Mouse (Mus musculus) right cerebral cortex, adult 18-20 months (tissue): Measurements from ENCODE around the gene Rexo2.
"Not testable (repeated sequence)": the region's sequence is repeated elsewhere in the genome, so short reads cannot be mapped to it uniquely, and the experiment has no call there.

Source experiments
- DNase-seq: peaks from one replicate; pipeline ENCODE4 v3.0.0; 2022; ENCODE audit warnings: mixed read lengths

Gene Rexo2

DNA sequence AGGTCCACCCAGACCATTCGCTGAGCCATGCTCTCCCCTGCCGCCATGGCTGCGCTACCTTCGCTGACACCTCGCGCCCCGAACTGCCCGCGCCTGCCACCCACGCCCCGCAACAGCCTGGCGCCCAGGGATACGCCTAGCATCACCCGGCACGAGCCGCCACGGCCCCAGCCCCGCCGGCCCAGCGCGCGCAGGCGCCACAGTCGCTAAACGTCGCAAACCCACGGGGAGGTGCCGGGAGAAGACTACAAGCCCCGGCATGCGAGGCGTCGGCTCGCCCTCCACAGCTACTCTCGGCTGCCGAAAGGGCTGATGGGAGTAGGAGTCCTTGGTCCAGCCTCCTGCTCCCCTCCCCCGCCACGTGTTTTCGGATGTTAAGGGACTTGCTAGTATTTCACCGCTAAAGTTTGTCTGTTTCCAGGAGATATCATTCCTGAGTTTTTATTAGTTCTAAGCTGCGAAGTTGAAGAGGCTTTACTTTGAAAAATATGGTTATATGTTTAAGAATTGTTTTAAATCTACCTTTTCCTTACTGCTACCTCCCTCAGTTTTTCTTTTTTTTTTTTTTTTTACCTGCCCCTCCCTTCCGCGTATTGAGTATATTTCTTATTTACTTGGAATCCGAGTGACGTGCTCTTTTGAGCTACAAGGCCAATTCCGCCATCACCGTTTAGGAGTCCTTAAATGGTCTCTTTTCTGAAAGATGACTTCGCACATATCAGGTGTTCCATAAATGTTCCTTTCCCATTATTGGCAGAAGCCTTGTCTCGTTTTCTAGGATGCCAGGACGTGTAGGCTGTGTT is at the start of gene Rexo2:
Gene Rexo2, minus strand, starts transcription at position 213 of the 803 bp plus-strand sequence.
- peak; percentile 97 for DNase-seq

DNA sequence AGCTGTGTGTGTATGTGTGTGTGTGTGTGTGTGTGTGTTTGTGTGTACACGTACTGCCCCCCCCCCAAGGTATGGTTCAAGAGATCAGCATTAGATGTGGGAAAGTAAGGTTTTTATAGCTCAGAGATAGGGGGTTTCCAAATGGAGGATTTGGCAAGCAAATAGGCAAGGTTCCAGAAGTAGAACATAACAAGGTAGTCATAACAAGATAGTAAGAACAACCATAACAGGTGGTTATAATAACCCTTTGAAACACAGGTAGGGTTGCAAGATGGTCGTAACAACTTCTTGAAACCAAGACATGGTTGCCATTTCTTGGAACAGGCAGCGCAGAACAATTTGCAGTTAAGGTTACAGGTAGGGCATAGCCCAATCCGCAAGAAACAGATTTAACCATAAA is 46.1 kb upstream of the Rexo2 start:
- DNase-seq: no peak

DNA sequence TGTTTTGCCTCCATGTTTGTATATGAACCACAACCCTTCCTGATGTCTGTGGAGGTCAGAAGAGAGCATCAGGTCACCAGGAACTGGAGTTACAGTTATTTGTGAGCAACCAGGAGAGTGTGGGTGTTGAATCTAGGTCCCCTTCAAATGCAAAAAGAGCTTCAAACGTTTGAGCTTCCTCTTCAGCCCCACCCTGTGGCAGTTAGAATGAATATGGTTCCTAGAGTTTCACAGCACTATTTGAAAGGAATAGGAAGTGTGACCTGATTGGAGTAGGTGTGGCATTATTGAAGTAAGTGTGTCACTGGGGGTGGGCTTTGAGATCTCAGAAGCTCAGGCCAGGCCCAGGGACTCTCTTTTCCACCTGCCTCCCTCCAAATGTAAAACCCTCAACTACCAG is 45.1 kb upstream of the Rexo2 start:
- no peak for DNase-seq

DNA sequence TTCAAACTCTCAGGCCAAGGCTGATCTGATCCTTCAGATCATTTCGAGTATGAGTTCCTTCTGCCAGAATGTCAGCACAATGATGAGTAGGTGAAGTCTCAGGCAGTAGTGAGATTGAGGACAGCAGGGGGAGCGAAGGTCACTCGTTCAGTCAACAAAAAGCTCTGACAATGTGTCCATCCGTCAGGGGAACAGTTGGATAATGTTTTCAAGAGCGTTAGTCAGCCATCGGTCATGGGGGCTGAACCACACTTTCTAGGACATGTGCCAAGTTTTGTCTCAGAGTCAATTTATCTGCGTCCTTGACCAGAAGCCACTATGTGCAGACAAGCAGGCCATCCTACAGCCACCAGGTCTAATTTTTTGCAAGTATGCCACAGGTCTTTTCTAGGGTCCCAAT is 40.0 kb upstream of the Rexo2 start:
- not testable (repeated sequence) for DNase-seq

DNA sequence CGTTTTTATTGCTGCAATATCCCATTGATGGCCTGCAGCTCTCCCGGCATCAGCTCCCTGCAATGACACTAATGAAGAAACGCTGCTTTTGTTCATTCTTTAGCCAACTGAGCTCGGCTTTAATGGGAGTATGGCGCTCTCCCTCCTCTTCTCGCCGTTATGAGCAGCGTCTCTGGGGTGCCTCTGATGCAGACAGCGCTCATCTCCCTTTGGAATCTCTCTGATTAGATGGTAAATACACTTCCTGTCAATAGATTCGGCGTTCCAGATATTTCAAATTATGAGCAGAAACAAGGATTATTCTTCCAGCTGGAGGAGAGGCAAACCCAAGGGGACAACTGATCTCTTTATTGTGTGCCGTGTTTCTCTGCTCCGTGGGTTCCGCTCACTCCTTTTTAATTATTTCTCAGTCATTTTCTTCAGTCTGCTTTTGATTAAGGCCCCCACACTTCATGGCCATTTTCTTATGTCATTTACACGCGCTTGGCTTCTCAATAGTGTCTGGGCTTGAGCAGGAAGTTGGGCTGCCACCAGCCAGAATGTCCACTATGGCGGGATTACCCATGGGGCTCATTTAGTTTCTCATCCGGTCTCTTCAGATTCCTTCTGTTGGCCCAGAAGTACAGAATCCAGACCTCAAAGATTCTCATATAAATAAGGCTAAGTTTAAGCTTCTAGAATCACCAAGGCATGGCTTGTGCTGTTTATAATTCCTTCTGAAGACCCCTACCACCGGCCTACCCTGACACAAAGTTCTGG is 37.1 kb upstream of the Rexo2 start:
- DNase-seq: no peak

DNA sequence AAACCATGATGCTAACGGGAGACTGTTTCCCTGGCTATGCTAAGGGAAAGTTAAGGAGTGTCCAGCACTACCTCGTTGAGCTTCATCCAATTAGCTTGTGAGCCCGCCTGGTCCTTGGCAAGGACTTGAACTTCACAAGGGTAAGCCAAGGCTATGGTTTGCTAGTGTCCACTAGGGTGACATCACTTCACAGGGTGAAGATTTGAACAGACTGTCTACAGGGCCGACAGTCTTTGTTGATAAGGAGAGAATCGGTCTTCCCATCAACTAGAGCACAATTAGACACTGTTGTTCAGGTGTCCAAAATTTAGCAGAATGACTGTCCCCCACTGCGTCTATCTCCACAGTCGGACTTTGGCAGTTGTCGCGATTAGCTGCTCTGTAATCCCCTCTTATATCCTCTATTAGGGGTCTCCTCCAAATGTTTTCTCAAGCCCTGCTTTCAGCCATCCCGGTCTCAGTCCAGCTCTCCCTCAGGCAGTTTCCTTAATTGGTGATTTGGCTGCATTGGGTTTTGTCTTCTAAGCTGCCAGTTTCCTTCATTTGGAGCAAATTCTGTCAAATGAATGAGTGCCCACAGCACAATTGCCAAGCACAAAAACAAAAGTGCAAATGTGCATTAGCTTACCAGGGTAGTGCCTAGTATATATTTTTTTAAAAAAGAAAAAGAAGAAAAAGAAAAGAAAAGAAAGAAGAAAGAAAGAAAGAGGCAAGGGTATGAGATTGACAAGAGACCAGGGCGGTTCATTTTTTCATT is 36.4 kb upstream of the Rexo2 start:
- DNase-seq: no peak

DNA sequence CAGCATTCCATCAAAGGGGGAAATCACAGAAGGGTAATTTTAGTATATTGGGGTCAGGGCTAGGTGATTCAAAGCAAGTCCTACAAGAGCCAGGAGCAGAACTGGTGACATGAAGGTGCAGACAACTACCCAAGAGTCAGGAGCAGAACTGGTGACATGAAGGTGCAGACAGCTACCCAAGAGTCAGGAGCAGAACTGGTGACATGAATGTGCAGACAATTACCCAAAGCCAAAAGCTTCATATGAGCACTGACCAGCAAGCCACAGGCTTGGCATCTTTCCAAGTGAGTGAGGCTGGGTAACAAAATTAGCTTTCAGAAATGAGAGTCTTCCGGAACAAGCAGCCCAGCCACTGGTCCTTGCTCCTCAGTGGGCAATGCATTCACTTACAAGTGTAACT is 34.9 kb upstream of the Rexo2 start:
- DNase-seq: no peak

DNA sequence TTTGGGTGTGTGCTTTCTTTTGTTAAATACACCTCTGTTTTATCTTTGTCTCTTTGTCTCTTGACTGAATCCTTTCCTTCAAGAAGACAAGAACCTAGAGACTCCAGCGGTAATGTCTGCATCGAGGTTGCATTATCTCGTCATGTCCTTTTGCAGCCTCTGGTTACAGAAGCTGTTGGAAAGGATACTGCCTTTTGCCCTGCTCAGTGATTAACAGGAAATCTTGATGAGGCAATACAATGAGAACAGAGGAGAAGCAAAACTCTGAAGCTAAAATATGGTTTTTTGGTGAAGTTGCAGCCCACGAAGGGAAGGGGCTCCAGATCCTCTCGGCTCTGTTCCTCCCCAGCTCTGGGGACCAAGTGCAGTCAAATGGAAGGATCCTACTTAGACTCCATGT is 29.7 kb upstream of the Rexo2 start:
- no peak for DNase-seq

DNA sequence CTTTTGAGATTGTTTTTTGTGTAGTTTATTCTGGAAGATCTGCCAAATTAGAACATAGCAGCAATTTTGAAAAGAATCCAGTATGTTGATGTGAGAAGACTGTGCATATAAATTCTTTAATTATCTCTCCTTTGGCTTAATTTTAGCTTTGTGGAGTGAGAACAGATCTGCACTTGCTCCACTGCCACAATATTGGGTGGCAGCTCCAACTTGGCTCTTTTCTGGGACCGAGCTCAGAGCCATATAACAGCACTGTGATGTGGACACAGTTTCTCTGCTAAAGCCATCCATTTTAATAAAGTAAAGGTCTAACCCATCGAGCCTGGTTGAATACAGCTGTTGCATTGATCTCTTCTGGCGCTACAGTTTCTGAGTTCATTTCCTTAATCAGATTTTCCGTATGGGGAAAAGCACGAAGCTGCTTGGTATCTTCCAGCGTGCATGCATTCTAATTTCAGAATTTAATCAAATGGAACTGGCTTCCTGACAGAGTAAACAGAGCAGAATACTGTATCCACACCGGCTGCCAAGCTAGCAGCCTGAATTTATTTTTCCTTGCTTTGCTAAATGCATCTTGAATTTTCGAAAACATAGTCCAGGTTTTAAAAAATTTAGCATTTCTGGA is 24.4 kb upstream of the Rexo2 start:
- peak; percentile 7 for DNase-seq

DNA sequence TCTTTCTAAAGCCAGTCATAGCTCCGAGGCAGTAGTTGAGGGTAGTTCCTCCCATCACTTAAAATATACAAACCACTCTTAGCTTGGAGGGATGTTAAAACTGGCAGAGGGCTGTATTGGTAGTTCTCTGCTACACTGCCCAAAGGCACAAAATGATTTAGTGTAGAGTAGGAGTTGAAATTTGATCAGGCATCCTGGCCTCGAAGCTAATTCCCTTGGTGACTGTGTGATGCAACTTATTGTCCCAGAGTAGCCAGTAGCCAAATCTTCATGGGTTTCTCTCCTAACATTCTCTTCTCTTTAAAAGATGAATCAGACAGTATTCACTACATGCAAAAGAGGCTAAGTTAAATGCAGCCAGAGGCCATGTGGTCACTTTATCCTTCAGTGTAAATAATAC is 22.6 kb upstream of the Rexo2 start:
- no peak for DNase-seq

DNA sequence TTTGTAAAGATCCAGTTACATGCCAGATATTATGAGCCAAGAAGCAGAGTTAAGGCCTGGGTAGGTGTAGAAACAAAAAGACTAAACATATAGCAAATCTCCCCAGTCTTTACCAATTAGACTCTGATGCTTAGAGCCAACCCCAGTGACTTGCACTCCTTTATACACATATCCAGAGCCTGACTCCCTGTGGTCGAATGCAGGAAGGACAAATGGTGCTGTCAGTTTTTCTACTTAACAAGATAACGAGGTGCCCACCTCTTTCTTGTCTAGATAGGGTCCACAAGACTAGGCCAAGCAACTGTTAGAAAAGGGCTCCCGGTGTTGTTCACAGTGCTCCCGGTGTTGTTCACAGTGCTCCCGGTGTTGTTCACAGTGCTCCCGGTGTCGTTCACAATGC is 20.8 kb upstream of the Rexo2 start:
- DNase-seq: no peak

DNA sequence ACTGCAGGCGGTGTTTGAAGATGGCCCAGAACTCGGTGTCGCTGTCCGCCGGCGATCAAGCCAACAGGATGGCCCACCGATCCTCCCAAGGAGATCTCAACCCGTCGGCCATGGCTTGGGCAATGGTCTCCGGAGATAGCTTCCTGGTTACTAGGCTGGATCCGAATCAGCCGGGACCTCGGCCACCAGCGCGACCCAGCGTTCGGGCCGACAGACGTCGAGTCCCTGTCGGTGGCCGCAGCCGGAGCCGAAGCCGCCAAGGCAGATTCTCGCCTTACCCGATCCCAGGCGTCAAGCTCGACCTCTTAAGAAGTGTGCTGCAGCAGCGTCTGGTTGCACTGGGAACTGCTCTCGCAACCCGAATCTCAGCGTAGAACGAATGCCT is 15.1 kb upstream of the Rexo2 start:
- no peak for DNase-seq

DNA sequence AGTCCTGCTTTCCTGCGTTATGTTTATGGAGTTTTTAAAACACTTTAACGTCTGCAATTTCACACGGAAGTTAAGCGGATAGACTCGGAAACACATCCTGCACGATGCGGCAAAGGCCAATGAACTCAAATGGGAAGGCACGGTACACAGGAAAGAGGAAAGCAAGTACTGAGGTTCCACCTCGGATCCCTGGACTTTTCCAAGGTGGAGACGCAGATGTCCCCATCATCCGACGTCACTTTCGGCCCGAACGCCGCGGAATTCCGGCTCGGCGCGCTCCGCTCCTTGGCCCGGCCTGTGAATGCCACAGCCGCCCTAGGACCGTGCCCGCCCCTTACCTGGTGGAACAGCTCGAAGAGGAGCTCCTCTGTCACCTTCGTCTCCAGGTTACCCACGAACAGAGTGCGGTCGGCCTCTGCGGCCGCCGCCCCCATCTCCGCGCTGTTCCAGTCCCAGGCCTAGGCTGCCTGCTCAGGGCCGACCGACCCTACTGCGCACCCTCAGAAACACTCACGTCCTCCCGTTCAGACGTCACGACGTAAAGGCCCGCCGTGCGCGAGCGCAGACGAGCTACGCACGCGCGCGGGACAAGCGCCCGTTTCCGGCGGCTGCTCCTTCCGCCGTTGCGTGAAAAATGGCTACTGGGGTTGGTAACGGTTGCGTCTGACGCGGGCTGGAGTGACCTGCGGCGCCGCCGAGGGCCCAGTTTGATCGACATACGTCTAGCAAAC is 14.6 kb upstream of the Rexo2 start, which contains the start of the genes Rbm7 and Gm5617:
Gene Rbm7, minus strand, starts transcription at position 483 of the 731 bp plus-strand sequence.
Gene Gm5617, plus strand, starts transcription at position 626 of the 731 bp plus-strand sequence.
- peak; percentile 96 for DNase-seq

DNA sequence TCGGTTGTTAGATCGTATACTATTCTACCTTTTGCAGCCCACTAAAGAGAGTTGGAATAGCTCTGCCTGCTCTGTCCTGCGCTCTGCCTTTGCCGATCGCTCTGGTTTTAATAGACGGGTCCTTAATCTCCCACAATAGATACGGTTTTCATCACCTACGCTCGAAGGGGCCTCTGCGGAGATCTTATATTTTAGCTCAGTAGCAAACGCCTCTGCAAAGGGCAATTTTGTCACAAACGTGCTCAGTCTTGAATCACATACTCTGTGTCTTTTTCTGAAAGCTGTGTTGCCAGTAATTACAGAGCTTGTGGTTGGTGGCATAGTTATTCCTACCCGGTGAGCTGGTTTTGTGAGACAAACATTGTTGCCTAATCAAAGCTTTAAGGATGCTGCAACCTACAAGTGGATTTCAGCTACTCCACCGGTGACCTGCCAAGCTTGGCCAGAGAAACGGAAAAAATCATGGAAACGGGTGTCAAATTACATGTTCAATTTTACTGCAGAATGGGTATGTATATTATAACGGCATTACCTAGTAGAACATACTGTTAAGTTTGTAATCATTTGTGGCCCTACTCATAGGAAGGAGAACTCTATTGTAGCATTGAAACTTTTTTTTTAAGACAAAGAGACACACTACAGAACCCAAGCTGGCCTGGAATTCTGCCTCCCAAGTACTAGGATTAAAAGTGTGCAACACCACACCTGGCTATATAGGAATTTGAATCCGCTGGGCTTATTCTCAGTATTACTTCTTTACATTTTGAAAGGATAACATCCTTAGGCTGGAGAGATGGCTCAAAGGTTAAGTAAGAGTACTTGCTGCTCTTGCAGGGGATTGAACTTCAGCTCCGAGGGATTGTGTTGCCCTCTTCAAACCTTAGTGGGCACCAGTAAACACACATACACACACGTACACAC is 1.1 kb upstream of the Rexo2 start:
- no peak for DNase-seq

DNA sequence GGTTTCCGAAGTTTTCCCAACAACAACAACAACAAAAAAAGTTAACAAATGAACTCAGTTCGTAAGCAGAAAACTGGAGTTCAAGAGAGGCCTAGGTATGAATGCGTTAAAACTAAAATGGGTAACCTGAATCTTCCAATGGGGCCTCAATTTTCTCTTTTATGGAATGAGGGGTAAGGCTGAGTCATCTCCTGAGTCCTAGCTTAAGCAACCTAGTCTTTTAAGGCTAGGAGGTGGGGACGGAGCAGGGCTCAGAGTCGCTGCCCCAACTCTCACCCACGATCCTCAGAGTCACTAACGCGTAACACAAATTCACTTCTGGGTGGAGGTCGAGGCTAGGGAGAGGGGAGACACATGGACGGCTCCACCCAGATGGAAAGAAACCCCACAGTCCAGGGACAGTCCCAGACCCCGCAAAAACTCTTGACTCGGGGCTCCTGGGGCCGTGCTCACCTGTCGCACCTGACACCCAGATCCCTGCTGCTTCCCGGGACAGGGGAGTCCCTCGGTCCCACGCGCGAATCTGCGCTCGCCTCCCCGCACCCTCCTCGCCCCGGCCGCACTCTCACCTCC is 499 bp downstream of the Rexo2 start:
- DNase-seq: peak; percentile 6

DNA sequence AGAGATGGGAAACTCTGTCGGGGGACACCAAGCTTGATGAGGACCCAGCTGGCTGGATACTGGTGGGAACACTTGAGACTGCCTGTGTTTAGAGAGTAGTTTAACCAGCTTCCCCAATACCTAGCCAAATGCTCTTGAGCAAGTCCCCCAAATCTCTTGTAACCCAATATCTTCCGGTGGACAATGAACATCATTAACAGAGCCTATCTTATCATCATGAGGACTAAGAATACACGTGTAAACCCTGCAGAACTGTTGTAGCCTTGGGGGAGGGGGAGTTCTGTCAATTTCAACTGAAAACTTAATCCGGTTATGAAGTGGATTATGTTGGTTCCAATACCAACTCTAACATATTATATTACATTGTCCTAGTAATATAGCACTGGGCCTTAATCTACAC is 1.6 kb downstream of the Rexo2 start:
- no peak for DNase-seq

DNA sequence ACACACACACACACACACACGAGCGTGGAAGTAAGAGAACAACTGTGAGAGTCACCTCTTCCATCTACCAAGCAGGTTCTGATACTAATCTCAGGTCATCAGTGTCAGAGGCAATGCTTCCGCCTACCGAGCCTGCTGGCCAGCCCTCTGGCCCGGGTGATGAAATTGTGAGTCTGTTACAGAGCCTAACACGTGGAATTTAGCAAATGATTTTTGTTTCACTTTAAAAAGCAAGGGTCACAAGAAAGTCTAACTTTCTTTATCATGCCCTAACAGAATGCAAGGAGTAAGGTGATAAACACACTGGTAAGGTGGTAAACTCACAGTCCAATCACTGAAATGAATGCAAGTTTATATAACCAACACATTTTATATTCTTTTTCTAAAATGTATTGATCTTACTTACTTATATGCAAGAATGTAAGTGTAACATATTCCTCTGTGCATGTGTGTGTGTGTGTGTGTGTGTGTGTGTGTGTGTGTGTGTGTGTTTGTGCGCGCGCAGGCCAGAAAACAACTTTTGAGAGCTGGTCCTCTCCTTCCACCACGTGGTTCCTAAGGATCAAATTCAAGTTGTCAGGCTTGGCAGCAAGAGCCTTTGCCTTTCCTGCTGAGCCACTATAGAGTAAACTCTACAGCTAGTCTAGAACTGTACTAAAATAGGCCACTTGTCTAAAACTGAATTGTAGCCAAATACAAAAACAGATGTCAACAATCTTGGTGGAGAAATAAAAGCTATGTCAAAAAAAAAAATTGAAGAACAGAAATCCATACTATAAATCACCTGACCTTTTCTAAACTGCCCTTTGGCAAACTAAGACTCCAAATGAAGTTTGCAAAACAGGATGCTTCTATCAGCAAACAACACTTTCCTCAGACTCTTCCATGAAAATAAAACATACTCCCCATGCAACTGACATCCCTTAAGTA is 3.9 kb downstream of the Rexo2 start:
- DNase-seq: no peak

DNA sequence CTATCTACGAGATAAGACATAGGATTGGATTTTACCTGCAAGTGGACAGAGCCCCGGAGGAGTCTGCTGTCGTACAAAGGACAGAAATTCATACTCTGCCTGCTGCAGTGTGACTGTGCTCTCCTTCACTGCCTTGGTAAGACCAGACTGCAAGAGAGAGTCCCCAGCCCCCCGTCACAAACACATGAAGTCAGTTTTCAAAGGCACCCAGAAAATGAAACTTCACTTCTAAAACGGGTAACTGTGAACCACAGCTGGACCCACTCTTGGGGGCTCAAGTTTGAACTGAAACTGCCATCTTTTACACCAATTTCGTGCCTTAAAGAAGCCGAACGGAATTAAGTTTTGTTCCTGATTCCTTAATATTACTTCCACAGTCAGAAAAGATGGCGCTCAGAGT is 6.1 kb downstream of the Rexo2 start:
- no peak for DNase-seq

DNA sequence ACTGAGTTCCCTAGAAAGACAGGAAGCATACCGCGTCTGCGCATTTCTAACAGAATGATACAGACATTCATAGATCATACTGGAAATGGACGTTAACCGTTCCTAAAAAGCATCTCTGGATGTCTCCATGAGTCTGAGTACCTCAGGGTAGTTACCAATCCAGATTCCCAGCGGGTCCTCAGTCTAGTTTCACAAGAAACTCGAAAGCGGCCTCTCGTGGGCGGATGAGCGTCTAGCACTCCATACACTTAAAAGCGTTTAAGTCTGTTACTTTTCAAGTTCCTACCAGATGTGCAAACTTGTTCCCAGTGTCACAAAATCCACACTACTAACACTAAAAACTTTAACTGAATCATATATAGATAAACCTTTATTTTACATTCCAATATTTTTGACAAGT is 7.3 kb downstream of the Rexo2 start:
- peak; percentile 31 for DNase-seq
